Mouse (Mus musculus) ES-Bruce4 (cell line): ENCODE data around the gene Itga1.

Experiments used
- CTCF ChIP-seq: IDR thresholded peaks from one replicate; pipeline ENCODE4 v1.8.1; 2011; ENCODE audit warnings: low read depth, low read length
- EP300 ChIP-seq: IDR thresholded peaks from 2 replicates; pipeline ENCODE4 v1.6.1; 2011; ENCODE audit warnings: low read depth, low read length; ENCODE audit not compliant: insufficient read depth
- POLR2A ChIP-seq: IDR thresholded peaks from one replicate; pipeline ENCODE4 v1.8.1; 2011; ENCODE audit warnings: low read length; ENCODE audit not compliant: insufficient read depth

- TF ChIP-seq EP300 = no peak
- no peak for TF ChIP-seq POLR2A
- TF ChIP-seq CTCF = no peak
These were observed 5.5 kb downstream of the Itga1 start for GRCm38 (mm10) chr13:115096216-115096615.
